Mouse (Mus musculus): ENCODE measurements at regions not wholly inside any gene's neighbourhood (a gene's known extent, or its start where the extent isn't known, plus 50 kb on each side); places are given as distances from the start of the nearest gene placed in this dataset.

- no peak for DNase-seq
Observed at GRCm38 (mm10) chr13:60303561-60303960, 126.4 kb upstream of the Gas1 start.

DNA sequence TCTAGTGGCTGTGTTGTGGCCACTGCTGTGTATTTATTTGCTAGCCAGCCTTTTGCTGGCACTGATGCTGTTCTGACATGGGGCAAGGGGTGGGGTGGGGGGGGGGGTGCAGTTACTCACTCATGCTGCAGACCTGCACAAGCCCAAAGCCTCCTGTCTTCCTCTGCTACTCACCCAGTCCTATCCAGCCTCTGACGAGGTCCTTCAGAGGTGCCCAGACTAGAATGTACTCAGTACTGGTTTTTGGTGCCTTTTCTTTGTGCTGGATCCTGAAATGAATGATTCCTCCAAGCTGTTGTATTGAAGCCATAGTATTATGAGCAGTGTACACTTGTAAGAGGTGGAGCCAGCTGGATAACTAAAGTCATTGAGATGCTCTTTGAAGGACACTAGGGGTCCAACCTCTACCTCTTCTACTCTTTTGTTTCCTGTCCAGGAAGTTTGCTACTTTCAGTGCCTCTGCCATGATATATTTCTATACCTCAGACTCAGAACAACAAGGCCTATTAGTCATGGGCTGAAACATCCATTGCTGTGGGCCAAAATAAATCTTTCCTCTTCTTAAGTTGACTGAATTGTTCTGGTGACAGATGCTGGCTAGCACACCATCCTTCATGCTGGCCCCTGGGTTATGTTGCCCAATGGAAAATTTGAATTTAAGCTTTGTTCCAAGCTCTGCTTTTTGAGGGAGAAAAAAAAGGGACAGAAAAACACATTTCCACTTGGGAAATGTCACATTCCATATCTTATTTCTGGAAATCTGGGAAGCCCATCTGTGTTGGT, 128.1 kb upstream of the Gas1 start:
- DNase-seq, result no peak

GRCm38 (mm10) chr13:60308062-60308801, 131.1 kb upstream of the Gas1 start:
- DNase-seq, result no peak

DNA sequence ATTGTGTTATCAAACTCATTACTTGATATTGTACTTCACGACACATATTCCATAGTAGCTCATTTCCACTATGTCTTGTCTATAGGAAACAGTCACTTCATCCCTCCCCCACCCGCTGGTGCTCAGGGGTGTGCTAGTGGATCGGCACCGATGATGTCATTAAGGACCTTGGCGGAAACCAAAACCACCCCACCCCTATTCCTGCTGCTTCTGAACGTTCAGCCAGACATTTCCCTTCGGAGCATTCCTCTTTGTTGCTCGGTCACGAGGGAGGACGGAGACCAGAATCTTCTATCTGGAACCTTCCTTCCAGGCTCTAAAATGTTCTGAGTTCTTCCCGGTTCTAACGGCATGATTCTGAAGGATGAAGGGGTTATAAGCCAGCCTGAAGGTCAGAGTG, 132.3 kb upstream of the Gas1 start:
- no peak for DNase-seq

DNA sequence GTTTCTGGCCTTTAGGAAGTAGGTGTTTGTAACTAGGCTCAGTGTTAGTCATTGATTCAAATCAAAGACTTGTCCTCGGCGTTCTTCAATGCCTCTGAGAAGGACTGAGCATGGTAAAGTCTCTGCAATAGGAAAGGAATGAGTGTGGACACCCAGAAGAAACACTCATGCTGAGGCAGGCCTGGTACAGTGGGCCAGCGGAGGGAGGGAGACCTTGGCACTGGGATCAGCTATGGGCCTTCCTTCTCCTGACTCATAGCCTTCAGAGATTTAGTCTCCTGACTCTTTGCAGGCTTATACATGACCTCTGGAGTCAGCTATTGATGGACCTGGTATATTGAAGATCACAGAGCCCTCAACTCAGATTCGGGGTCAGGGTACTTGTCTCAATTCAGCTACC, 132.8 kb upstream of the Gas1 start:
- DNase-seq, result no peak

DNA sequence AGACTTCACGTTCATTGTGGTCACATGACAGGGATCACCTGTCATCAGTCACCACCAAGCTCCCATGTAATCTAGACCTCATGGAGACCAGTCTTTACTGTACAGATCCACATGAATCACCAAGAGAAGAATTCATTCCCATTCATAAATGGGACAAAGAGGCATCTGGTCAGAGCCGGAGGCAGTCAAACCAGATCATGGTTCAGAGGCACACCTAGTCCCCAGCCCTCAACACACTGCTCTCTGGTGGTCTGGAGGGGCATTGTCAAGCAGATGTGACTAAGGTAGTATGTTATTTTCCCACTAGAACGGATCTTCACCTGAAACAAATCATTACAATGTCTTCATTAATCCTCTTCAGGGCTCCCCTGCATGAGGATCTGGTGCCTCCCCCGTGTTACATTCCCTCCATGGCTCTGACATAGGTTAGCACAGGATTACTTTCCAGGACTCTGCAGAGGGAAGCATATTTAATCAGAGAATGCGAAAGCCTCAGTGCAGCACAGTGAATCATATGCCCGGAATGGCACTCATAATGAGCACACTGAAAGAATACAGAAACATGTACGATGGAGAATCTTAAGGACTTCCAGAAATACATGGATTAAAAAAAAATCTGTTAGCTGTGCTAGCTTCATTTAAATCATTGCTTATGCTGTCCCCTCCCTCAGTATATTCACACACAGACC, 135.4 kb upstream of the Gas1 start:
- no peak for DNase-seq

DNA sequence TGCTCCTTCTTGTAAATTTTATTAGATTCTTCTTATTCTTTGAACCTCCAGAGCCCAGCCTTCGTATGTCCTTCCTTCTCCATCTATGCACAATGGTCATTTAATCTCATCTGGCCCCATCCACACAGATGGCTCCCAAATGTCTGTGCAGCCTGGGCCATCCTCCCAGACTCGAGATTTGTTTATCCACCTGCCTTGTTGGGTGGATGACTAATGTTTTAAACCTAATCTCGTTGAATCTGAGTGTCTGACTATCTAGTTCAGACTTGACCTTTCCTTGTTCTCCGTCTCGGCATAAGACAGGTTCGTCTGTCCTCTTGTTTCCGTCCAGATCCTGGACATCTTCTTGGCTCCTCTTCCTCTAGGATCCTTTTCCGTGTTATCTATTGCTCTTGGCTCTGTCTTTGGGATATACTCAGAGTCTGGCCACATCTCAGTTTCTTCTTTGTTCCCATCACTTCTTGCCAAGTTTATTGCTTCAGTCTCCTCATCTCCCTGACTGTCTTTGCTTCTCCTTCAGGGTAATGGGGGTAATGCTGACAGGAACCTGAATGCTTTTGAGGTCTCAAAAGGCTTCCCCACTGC, 141.4 kb upstream of the Gas1 start:
- DNase-seq, result no peak

DNA sequence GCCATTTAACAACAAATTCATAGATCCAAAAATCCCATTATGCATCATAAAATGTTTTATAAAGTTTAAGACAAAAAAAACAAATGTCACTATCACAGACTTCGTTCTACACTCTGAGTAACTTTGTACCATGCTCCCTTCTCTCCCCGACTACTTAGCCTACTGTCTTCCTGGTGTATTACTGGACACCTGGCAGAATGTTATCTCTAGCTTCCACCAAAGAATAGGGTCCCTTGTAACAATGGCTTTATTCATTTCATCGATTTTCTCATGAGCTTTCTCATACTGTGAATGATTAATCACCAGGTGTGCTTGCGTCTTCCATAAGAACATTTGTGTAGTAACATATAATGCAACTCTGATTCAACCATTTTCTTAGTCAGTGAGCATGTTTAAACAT, 142.1 kb upstream of the Gas1 start:
- no peak for DNase-seq

DNA sequence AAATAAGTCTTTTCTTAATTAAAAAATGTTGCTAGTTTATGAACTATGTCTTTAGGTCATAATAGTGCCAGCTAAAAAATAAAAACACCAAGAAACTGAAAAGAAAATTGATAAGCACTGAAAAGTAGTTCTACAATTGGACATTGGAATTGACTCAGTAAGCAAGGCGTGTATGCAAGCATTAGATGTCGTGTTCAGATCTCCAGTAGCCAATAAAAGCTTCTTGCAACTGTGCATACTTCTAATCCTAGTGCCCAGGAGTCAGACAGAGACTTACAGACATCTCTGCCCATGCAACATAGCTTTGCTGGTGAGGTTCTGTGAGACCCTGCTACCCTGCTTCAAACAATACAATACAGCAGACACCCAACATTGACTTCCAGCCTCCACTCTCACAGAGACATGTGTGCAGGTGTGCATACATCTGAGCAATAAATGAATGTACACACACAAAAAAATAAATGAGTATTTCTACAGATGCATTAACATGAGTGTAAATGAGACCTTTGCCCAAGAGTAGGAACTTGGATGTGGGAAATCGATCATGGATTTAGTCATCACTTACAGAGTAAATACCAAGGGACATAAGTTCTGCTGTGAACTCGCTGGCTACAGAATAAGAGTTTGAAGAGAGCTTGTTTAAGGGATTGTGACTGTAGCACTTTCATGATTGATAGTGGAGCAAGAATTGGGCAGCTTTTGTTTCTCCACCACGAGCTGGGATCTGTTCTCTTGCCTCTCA, 142.9 kb upstream of the Gas1 start:
- no peak for DNase-seq

GRCm38 (mm10) chr13:60322579-60322978, 145.4 kb upstream of the Gas1 start:
- DNase-seq, result no peak

- DNase-seq, result no peak
Observed at GRCm38 (mm10) chr13:60330475-60331258, 153.5 kb upstream of the Gas1 start.

DNA sequence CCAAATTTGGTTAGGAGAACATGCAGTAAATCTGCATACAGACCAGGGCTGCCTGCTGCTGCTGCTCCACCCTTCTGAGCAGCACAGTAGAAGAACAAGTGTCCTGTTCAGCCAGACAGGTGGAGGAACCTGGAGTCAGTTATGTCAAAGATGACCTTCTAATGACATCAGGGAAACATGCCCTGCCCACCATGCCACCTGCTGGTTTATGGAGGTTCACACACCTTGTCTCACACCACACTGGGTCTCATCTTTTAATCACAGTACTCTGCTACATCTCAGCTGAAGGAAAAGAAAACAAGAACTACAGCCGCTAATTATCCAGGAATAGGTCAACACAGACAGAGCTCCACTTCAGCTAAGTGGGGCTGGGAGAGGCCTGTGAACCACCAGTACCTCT, 159.0 kb upstream of the Gas1 start:
- no peak for DNase-seq

GRCm38 (mm10) chr13:60337383-60337782, 160.2 kb upstream of the Gas1 start:
- DNase-seq, result no peak

DNA sequence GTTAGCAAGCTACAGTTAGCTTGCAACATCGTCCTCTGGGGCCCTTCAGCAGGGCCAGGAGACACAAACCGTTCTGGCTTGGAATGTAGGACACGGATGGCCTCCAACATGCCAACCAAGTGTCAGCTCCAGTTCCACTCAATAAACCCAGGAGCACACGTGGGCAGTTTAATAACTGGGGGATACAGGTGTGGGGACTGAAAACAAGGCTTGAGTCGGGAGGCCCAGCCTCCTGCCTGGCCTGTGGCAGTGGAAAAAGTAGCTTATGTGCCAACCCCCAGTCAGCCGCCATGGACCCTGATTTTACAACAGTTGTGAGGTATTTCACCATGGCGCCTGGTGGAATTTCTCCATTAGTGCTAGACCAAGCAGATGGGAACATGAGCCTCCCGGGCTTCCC, 160.9 kb upstream of the Gas1 start:
- no peak for DNase-seq

DNA sequence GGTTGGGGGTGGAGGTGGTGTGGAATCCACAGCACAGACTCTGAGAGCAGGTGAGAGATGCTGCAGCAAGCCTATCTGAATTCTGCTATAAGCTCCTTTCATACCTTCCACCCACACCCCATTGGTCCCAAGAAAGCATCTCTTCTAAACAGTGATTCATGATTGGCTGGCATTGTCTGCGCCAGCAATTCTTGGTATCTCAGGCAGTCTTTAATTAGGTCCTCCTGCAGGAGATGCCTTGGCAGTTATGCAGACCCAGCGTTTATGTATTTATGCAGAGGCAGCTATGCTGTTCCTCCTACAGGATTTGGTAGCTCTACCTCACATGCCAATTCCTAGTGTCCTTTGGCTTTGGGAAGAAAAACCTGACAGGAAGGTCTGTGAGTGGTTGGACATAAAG, 162.9 kb upstream of the Gas1 start:
- no peak for DNase-seq

- no peak for DNase-seq
Observed at GRCm38 (mm10) chr13:60347881-60348280, 170.7 kb upstream of the Gas1 start.

- DNase-seq, result no peak
Observed at GRCm38 (mm10) chr13:60348438-60348837, 171.3 kb upstream of the Gas1 start.

DNA sequence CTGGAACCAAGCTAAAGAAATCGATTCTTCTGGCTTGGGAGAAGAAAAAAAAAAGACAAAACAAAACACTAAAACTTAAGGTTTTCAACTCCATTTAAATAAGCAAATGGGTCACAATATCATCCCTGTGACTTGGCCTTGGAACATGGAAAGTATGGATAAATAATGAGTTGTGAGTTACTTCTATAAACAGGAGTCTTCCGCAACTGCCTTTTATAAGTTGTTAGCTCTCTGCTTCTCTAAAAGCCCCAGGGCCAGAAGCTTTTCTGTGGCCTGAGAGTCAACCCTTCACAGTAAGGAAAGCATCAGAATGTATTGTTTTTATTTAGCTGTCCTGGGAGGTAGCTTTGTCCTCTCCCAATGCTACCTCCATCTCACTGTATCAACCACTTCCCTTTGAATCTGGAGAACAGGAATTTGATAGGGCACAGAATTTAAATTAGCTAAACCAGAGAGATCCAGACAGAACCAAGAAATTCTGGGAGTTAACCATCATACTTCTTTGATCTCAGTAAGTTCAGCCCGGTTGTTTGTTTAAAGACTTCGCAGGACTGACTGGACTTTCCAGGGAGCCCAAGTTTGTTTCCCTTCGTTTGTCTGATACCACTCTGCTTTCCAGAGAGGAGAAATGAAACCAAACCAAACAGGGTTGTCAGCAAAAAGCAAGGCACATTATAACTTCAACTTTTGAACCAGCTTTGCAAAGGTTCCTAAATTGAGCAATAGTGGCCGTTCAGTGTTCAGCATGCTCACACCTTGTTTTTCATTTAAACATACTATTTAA, 178.7 kb upstream of the Gas1 start:
- no peak for DNase-seq

DNA sequence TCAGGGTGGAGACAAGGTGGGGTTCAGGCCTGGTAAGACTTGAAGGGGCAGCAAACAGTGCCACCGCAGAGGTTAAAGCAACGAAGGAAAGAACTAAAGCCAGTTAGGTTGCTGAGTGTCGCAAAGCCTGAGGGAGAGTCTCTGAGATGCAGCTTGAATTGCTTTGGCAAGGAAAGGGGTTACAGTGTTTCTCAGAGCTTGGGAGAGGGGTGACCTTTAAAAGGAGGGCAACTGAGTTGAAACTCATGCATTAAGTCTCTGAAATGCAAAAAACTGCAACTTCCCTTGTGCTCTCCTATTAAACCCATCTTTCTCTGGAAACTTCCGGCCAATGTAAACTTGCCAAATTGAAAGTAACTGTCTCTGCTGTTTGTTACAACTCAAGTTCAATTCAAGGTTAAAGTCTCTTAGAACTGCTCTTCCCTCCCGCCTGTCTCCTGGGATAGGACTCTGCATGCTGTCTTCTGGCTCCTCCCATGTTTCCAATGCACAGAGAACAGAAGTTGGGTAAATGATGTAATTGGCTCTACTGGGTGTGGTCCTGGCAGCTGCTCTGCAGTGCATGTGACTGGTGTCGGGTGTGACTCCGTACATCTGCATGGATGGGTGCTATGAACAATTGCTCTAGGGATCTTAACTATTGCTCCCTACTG, 181.4 kb upstream of the Gas1 start:
- no peak for DNase-seq
